Mouse (Mus musculus) G1E (cell line): ENCODE data around the gene Dhrs13.

Experiments used
- CTCF ChIP-seq: IDR thresholded peaks from 2 replicates; pipeline ENCODE4 v1.5.1; 2012; ENCODE audit warnings: low read depth, low read length, inconsistent platforms, mixed read lengths
- GATA2 ChIP-seq: IDR thresholded peaks from 2 replicates; pipeline ENCODE4 v1.6.1; 2012; ENCODE audit warnings: low read depth, low read length, inconsistent platforms, borderline replicate concordance

GRCm38 (mm10) chr11:78069646-78070045 lies 37.6 kb downstream of the Dhrs13 start:
- TF ChIP-seq CTCF (no peak), GATA2 (peak; percentile 98)
